13 mouse cellular contexts compared by ENCODE assay signal in the genomic region with DNA sequence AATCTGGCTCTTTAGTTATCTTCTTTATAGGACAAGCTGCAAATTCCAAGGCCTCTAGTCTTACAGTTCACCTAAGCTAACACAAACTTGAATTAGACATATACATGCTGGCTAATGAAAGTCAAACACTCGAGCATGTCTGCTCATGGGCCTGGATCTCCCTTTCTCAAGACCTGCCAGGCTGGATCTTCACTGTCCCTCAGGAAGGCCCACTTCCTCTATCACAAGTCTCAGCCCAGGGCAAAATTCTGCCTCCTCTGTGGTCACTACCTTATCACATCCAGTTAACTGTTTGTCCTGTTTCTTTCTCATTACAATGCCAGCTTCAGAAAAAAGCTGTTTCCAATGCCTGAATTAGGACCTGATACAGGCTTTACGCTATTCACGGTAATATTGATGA.
"Had no signal": no experiment of that assay in that cellular context is flagged by ENCODE, and none has a peak within 500 bp of the region (broad histone marks: within the 10 kb centered on the region; RNA-seq: fewer than 3 reads in every experiment).

No protein-coding gene starts in this region.

- H3K4me3 ChIP-seq: layer of hippocampus, adult 2 months; limb, embryonic 13.5 days; midbrain, embryonic 10.5 days; myocyte; neural tube, embryonic 12.5 days had no signal

- H3K9me3 ChIP-seq: limb, embryonic 13.5 days; midbrain, embryonic 10.5 days; neural tube, embryonic 12.5 days had no signal

- H3K27me3 ChIP-seq: limb, embryonic 13.5 days; neural tube, embryonic 12.5 days had no signal

- H3K27ac ChIP-seq: layer of hippocampus, adult 2 months; limb, embryonic 13.5 days; liver, embryonic 14.5 days; midbrain, embryonic 10.5 days; neural tube, embryonic 12.5 days; stomach, postnatal 0 days had no signal

- H3K4me2 ChIP-seq: limb, embryonic 13.5 days; neural tube, embryonic 12.5 days had no signal

- H3K36me3 ChIP-seq: neural tube, embryonic 12.5 days had no signal

- DNase-seq: kidney, postnatal 10 days; kidney, postnatal 4 days; left cerebral cortex, postnatal 4 days; lung, adult 18-20 months; midbrain, embryonic 14.5 days; thymus, postnatal 4 days had no signal

- H3K9ac ChIP-seq: limb, embryonic 13.5 days; liver, embryonic 14.5 days; neural tube, embryonic 12.5 days had no signal
